Mouse (Mus musculus) left cerebral cortex, postnatal 25 days (tissue): Measurements from ENCODE around the gene Hs6st1. TPM values are rescaled to one million over a fixed set of nuclear protein-coding genes. Genes with fewer than 3 reads are reported as not detected.

Experiments
- DNase-seq, 2 experiments: peaks; one replicate each; pipeline ENCODE4 v3.0.0; 2022; ENCODE audit warnings: low spot score in 2 of 2, mixed read lengths in 1 of 2
- intact Hi-C: fragments of 180-260 bp; cut with DNase I; formaldehyde crosslinking; loops from one replicate; pipeline ENCODE4 v1.15.1; 2025
- total RNA-seq, 2 experiments: library from RNA; stranded (reverse); gene quantifications; 2 replicates each; pipeline ENCODE4 v1.2.3; 2021

Hs6st1 gene
- total RNA-seq, 2 experiments from 2014 or later: 57.7 to 57.9 TPM

DNA sequence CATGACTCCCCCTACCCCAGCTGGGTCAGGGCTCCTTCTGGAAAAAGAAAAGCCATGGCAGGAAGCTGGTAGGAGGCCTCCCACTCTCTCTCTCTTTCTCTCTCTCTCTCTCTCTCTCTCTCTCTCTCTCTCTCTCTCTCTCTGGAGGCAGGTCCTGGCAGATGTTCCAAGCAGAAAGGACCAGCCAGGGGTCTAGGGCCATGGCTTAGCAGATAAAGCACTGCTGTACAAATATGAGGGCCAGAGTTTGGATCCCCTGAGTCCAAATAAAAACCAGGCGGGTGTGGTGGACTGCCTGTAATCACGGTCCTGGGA lies 4.6 kb upstream of the Hs6st1 start:
- intact Hi-C loops: loop anchor here (10.0 kb wide), 1 partner anchor 191 kb away; no protein-coding TSS in a partner anchor
- no peak for DNase-seq

GRCm38 (mm10) chr1:36064223-36064622 lies 4.0 kb upstream of the Hs6st1 start:
- no peak for DNase-seq
- intact Hi-C loops: loop anchor here (10.0 kb wide), 1 partner anchor 191 kb away; no protein-coding TSS in a partner anchor

DNA sequence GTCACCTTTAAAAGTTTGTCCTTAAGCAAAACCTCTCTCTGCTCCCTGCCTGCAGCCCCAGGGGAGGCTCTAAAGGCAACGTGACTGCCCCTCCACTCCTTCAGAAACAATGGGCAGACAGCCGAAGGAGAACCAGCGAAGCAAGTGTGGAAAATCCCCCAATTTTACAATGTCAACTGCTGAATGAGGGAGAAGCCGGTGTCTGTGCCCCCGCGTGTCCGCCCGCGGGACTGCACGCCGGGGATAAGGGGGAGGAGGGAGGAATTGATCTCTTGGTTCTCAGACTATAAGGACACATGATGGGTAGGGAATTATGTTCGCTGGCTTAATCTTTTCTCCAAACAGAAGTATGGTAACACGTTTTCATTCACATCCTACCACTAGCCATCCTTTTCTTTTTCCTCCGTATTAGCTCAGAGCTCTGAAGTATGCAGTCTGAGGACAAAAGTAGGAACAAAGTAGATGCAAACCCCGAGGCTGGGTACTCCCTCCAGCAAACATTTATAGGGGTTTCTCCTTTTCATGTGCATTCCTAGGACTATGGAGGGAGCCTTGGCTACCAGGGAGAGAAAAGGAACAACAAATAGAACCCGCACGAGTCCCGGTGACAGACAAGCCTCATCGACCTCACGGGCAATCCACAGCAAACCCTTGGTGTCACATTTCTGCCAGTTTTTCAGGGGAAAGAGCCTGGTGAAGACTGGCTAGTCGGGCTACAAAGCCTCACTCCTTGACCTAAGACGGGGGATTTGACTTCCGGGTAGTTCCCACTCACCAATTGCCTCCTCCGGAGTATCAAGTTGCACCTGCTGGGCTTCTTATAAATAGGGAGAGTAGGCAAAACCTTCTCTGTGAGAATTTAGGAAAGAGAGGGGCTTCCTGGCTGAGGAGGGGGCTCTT lies 3.1 kb upstream of the Hs6st1 start:
- peak; percentile 90 to 96 for DNase-seq
- intact Hi-C loops: loop anchor here (5.0 to 10.0 kb wide), 2 partner anchors 188 to 190 kb away; no protein-coding TSS in a partner anchor

DNA sequence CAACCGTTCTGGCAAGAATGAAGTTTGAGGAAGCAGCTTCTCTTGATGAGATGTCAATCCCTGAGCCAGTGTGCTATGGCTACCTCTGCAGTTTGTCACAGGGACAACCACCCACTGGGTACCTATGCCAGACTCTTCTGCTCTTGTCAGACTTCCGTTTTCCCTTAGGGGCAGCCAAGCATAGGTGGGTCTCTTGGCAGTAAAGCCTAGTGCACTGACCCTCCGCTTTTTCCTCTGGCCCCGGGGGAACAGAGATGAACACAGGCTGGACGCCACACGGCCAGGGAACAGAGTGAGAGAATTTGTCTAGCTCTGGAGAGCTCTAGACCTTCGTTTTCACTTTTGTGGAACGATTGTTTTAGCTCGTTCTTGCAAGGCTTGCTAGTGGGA lies 2.4 kb upstream of the Hs6st1 start:
- DNase-seq: no peak
- intact Hi-C loops: loop anchor here (5.0 to 10.0 kb wide), 2 partner anchors 188 to 189 kb away; no protein-coding TSS in a partner anchor

DNA sequence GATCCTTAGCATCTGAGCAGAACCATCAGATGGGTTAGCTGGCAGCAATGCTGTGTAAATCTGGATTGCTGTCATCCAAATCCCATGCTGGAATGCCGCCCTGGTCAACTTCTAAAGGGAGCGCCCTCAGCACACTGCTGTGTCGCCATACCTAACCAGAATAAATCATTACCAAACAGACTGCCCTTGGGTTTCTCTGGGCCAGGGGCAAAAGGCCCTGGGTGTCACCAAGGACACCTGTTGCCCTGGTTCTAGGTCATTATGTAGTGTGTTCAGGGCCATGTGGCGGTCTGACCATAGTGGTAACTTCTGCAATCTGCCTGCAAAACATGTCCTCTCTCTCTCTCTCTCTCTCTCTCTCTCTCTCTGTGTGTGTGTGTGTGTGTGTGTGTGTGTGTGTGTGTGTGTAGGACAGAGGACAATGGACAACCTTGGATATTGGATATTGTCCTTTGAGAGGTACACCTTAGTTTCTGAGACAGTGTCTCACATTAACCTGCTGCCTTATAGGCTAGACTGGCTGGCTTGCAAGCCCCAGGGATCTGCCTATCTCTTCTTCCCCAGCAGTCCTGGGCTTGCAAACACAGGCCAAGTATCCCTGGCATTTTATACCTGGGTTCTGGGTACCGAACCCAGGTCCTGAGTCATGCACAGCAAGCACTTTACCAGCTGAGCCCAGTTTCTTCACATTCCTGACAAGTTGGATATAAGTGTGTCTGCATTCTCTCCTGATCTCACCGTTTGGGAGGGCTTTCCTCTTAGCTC lies 1.8 kb upstream of the Hs6st1 start:
- no peak for DNase-seq
- intact Hi-C loops: loop anchor here (5.0 to 10.0 kb wide), 2 partner anchors 188 to 189 kb away; no protein-coding TSS in a partner anchor

DNA sequence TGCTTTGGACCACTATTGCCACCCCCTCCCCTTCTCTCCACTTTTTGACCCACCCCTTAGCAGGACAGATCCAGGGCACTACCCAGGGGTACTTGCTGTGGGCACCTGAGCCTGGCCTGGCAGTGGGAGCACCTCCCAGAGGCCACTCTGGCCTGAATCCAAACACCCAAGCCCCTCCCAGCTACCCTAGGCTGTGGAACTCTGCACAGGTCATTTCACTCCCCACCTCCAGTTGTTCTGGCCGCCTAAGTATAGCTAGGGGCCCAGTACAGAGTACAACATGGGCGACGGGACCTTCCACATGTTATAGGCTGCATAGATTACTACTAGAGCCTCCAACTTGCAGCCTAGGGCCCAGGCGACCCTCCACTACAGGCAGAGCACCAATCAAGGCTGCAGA lies 999 bp upstream of the Hs6st1 start:
- DNase-seq: no peak
- intact Hi-C loops: loop anchor here (5.0 to 10.0 kb wide), 2 partner anchors 188 to 190 kb away; no protein-coding TSS in a partner anchor

GRCm38 (mm10) chr1:36067611-36068010 lies 589 bp upstream of the Hs6st1 start:
- no peak for DNase-seq
- intact Hi-C loops: loop anchor here (1.0 to 10.0 kb wide), 4 partner anchors 67 to 308 kb away; no protein-coding TSS in a partner anchor

- peak; percentile 52 to 70 for DNase-seq
- intact Hi-C loops: loop anchor here (1.0 to 10.0 kb wide), 4 partner anchors 66 to 309 kb away; no protein-coding TSS in a partner anchor
Measured at GRCm38 (mm10) chr1:36068531-36069120, 426 bp downstream of the Hs6st1 start.

DNA sequence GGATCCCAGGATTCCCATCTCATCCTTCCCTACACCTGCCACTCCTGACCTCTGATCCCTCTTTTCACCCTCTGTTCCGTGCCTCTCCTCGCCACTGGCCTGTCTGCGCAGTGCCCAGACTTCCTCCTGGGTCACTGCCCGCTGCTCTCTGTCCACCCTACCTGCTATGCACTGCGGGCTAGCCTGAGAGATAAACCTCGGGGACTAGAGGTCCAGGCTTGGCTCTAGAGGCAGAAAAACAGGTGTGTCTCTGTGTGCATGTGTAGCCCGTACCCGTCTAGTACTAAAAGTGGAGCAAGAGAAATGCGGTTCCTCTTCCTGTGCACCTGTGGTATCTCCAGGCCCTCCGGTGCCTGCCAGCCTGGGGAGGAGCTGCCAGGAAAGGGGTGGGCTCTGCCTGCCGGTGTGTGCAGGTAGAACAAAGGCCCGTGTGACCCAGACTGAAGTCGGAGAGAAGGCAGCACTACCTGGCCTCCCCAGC lies 1.1 kb downstream of the Hs6st1 start:
- no peak for DNase-seq
- intact Hi-C loops: loop anchor here (2.0 to 10.0 kb wide), 3 partner anchors 65 to 192 kb away; no protein-coding TSS in a partner anchor

DNA sequence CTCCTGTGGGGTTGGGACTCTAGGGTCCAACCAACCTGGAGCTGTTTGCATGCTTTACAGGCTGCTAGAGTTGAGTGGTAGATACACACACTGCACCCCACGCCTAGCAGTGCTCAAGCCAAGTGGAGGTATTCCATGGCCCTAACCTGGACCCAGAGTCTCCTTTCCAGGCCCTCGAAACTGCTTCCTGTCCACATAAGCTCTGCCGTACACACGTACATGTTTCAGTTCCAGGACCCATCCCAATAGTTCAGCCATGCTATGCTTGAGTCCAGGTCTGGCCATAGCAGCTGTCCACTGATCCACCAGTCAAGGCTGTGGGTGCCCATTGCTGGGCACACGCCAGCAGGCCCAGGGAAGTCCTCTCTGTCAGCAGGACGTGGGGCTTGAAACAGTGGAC lies 2.0 kb downstream of the Hs6st1 start:
- no peak for DNase-seq
- intact Hi-C loops: no loop called here

- no peak for DNase-seq
- intact Hi-C loops: no loop called here
Measured at GRCm38 (mm10) chr1:36070740-36071139, 2.5 kb downstream of the Hs6st1 start.

DNA sequence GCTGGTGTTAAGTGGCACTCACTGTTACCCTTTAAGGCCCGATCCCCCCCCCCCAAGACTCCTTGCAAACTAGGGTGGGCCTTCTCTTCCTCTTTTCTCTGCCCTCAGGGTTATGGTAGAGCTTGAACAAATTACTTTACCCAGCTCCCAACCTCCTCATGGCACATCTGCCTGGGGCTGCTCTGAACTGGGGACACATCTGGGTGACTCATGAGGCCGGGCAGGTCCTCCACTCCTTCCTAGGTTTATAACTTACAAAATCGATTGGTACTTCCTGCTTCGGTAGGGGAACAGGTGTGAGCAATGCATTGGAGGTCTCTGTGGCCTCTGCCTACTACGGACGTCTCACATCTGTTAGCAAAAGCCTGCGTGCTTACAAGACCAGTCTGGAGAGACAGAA lies 3.0 kb downstream of the Hs6st1 start:
- intact Hi-C loops: no loop called here
- no peak for DNase-seq

GRCm38 (mm10) chr1:36071611-36072010 lies 3.4 kb downstream of the Hs6st1 start:
- DNase-seq: no peak
- intact Hi-C loops: no loop called here

DNA sequence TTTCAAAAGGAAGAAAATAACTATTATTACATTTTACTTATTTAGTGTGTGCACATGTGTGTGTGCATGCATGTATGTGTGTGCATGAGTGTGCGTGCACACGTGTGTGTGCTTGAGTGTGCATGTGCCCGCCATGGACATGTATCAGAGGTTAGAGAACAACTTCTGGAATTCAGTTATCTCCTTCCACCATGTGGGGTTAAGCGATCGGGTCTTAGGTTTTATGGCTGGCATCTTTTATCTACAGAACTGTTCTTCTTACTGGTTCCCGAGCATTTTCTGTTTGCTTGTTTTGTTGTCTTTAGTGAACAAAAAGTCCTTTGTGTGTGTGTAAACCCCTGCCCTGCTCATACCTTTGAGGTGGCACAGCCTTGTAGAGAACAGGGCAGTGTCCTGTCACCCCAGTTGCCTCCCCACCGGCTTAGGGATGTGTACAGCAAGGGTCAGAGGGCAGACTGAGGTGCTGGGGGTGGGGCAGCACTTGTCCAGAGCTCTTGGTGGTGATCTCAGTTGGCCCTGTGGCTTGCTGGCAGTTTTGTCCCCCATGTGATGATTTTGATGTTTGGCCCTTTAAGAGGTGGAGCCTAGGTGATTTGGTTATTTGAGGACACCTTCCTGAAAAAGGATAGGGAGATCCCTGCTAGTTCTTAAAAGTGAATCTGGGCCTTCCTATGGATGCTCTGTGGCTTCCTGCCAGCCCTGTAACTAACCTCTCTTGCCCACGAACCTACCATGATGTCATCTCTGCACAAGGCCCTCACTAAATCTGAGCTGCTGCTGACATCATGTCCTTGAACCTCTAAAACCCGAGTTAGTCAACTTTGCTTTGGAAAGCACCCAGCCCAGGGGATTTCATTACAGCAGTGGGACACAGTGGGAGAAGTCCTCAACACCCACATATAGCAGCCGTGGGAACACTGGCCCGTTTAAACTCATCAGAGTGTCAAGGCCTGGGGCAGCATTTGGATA lies 4.7 kb downstream of the Hs6st1 start:
- no peak for DNase-seq
- intact Hi-C loops: no loop called here

DNA sequence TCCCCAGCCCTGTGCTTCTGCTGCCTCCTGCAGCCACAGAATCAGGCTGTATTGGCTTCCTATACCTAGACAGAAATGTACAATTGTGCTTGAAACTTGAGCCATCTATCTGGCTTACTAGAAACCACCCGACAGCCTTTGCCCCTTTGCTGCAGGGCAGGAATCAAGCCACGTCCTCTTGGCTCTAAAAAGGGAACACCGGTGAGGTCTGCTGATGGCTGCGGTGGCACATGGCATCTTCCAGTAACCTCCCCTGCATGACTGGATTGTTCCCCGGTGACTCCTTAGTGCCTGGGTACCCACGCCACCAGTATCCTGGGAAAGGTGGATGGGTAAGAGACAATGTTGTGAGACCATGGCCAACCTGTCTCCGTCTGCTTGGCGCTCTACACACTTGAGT lies 5.4 kb downstream of the Hs6st1 start:
- DNase-seq: no peak
- intact Hi-C loops: no loop called here

DNA sequence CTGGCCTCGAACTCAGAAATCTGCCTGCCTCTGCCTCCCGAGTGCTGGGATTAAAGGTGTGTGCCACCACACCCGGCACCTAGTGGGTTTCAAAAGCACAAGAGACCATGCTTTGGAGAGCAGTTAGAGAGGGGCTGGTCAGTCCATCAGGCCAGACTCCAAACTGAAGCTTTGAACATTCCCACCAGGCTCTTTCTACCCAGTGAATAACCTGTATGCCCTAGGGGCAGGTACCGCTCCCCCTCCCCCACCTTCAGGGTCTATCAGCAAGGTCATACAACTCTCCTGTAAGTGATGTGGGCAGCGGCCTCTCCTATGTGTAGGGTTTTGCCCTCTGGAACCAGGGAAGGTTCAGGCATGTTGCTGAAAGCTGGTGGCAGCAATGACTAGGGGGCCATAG lies 6.0 kb downstream of the Hs6st1 start:
- intact Hi-C loops: no loop called here
- DNase-seq: no peak

GRCm38 (mm10) chr1:36074968-36075367 lies 6.8 kb downstream of the Hs6st1 start:
- intact Hi-C loops: no loop called here
- DNase-seq: no peak

DNA sequence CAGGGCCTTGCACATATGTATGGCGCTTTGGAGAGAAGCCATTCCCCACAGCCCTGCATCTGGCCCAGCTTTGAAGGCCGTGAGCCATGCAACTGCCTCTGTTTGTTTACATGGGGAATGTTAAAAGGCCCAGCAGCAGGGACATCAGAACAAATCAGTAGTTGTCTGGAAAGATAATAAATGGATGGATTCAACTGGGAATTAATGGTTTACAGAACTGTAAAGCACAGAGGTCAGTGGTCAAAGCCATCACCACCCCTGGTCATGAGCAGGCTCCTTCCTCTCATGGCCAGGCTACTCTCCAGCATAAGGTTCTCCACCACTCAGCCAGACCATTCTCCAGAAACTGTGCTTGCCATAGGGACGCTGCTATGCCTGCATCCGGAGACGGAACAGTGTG lies 7.5 kb downstream of the Hs6st1 start:
- DNase-seq: no peak
- intact Hi-C loops: no loop called here

- DNase-seq: no peak
- intact Hi-C loops: no loop called here
Measured at GRCm38 (mm10) chr1:36077084-36077483, 8.9 kb downstream of the Hs6st1 start.
